Mouse (Mus musculus): ENCODE data around the gene Tmod3.

- TF ChIP-seq CTCF (conservative IDR thresholded peaks at IDR 0.05; ENCODE audit: low read length) (no peak), NANOG (IDR thresholded peaks at IDR 0.05; ENCODE audit: borderline replicate concordance, low read length) (0 out of 2 replicates have a peak, but pooled peaks have one; percentile 14)
Measured at GRCm38 (mm10) chr9:75463050-75463660, 96.3 kb downstream of the Tmod3 start.
